Mouse (Mus musculus) neural tube, embryonic 11.5 days (tissue): Measurements from ENCODE around the gene Brpf1. TPM values are rescaled to one million over a fixed set of nuclear protein-coding genes. Genes with fewer than 3 reads are reported as not detected.
"Not testable (repeated sequence)": the region's sequence is repeated elsewhere in the genome, so short reads cannot be mapped to it uniquely, and the experiment has no call there.

Experiments
- ATAC-seq: fragments of 200-750 bp; cut with Nextera tagmentation; 2 replicates; pipeline ENCODE4 v1.8.0; 2017; ENCODE audit warnings: moderate number of reproducible peaks, mild to moderate bottlenecking, moderate TSS enrichment, moderate library complexity; ENCODE audit not compliant: insufficient read depth, low FRiP score, low TSS enrichment
- DNase-seq: peaks from one replicate; pipeline ENCODE4 v3.0.0-alpha.2; 2015; ENCODE audit warnings: low spot score
- H3K27ac ChIP-seq: fragments of 300-500 bp; sonication (generic); 2 replicates; pipeline ENCODE4 v1.5.1; 2014; ENCODE audit warnings: low read depth, mild to moderate bottlenecking, low read length
- H3K27me3 ChIP-seq: fragments of 300-500 bp; sonication (generic); 2 replicates; pipeline ENCODE4 v1.6.1; 2014; ENCODE audit warnings: mild to moderate bottlenecking, low read length, mixed read lengths; ENCODE audit not compliant: control insufficient read depth, insufficient read depth
- H3K36me3 ChIP-seq: fragments of 300-500 bp; sonication (generic); 2 replicates; pipeline ENCODE4 v1.6.1; 2014; ENCODE audit warnings: mild to moderate bottlenecking, low read length, moderate library complexity, mixed read lengths; ENCODE audit not compliant: control insufficient read depth, insufficient read depth
- H3K4me1 ChIP-seq: fragments of 300-500 bp; sonication (generic); 2 replicates; pipeline ENCODE4 v1.6.1; 2014; ENCODE audit warnings: low read length, mixed read lengths; ENCODE audit not compliant: control insufficient read depth, insufficient read depth
- H3K4me2 ChIP-seq: fragments of 300-500 bp; sonication (generic); 2 replicates; pipeline ENCODE4 v1.6.1; 2014; ENCODE audit warnings: low read depth, mild to moderate bottlenecking, moderate library complexity
- H3K4me3 ChIP-seq: fragments of 300-500 bp; sonication (generic); 2 replicates; pipeline ENCODE4 v1.5.1; 2014; ENCODE audit warnings: low read depth, low read length
- H3K9ac ChIP-seq: fragments of 300-500 bp; sonication (generic); 2 replicates; pipeline ENCODE4 v1.6.1; 2014; ENCODE audit warnings: mild to moderate bottlenecking, low read length
- H3K9me3 ChIP-seq: fragments of 300-500 bp; sonication (generic); 2 replicates; pipeline ENCODE4 v1.6.1; 2016; ENCODE audit warnings: low read length; ENCODE audit not compliant: control insufficient read depth
- WGBS: fragments of 180-500 bp; shearing (Covaris S2); extraction: QIAGEN DNeasy Blood & Tissue Kit; methylation state at CpG from one replicate; pipeline ENCODE4 v1.1.7; 2014; 5-methylcytosine and 5-hydroxymethylcytosine counted together
- polyA plus RNA-seq: library from polyadenylated mRNA; unstranded; fragments of >200 nt; fragmentation: Nextera tagmentation; extraction: Ambion mirVana; gene quantifications from 2 replicates; pipeline ENCODE4 v1.2.1, GENCODE M21; 2014

Brpf1 gene
- polyA plus RNA-seq, 1 experiment from 2014 or later: 28.4 TPM

DNA sequence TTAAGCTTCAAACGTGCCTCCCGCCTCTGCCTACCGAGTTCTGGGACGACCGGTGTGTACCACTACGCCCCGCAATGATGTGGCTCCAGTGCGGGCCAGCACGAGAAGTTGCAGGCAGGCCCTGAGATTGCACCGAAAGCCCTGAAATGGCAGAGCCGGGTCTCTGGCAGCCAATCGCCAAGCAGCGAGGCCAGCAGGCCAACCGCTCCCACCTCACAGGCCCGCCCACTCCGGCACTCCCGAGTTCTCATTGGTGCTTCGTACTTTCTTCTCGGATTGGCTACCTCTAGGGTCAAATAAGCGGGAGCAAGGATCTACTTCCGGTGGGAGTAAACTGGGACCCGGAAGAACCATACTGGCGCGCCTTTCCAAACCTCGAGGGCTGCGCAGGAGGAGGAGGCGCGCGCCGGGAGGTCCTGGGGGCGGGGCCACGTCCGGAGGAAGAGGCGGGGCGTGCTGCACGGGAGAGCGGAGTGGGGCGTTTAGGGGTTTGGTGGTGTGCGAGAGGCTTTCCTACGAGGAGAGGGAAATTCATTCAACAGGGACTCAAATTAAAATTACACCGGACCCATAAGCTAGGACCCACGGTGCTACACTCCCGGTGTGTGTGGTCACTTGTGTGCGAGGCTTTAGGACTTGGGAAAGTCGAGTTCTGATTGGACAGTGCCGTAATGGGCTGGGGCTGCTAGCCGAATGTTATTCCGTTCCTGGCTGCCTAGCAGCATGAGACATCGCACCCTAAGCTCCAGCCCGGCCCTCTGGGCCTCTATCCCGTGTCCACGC is 19.8 kb downstream of the Brpf1 start, which contains the start of gene Ogg1:
Gene Ogg1 (plus strand): TSS at position 440 of the 783 bp plus-strand sequence.
- DNase-seq (peak; percentile 97), ATAC-seq (peak; percentile 98)
- peak within 1 kb of the TSS; percentile 89 for H3K4me2 ChIP-seq
- H3K4me1 ChIP-seq: peaks cover 3% of the 10 kb centered on the region
- H3K36me3 ChIP-seq: peaks cover 15% of the 10 kb centered on the region
- H3K9ac ChIP-seq: peak within 1 kb of the TSS; percentile 82
- WGBS: under 1% methylated on average over 52 of the region's 52 CpGs
- H3K27me3 ChIP-seq: no peaks in the 10 kb centered on the region
- H3K27ac ChIP-seq: peak within 1 kb of the TSS; percentile 85
- H3K4me3 ChIP-seq: peak within 1 kb of the TSS; percentile 58
- no peaks in the 10 kb centered on the region for H3K9me3 ChIP-seq

DNA sequence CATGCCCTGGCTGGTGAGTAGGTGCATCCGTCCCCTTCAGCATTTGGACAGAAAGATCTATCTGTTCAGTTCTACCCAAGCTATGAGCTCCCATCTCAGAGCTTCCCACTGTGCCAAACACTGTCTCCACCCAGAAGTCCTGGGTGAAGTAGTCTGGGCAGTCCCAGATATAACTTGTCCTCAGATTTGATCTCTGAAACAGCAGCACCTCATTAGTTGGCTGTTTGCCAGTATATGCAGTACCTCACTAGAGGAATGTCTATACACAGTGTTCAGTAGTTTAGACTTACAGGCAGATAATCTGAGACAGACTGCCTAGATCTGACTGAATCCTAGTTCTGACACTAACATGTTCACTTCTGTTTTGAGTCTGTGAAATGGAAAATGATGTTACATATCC is 22.5 kb downstream of the Brpf1 start:
- Histone ChIP-seq H3K27ac (no peak overlapping the region), H3K4me2 (no peak overlapping the region), H3K4me1 (peaks cover 3% of the 10 kb centered on the region), H3K9me3 (no peaks in the 10 kb centered on the region), H3K27me3 (no peaks in the 10 kb centered on the region), H3K36me3 (0 out of 2 replicates have a peak, but pooled peaks cover 4% of the 10 kb centered on the region), H3K9ac (no peak overlapping the region), H3K4me3 (no peak overlapping the region)
- 96% methylated on average over 1 of the region's 1 CpGs for WGBS
- DNase-seq (no peak), ATAC-seq (no peak)

DNA sequence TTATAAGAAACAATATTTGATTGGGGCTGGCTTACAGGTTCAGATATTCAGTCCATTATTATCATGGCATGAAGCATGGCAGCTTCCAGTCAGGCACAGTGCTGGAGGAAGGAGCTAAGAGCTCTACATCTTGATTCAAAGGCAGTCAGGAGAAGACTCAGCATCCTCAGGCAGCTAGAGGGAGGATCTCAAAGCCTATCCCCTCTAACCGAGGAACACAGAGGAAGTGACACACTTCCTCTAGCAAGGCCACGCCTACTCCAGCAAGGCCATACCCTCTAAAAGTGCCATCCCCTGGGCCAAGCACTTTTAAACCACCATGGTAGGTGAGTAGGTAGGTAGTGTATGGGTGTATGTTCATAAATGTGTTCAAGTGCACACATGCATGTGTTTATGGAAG is 23.6 kb downstream of the Brpf1 start:
- Histone ChIP-seq H3K27ac (no peak overlapping the region), H3K36me3 (peaks cover 7% of the 10 kb centered on the region; the same call in 1 of the 2 replicates), H3K4me1 (peaks cover 3% of the 10 kb centered on the region), H3K9me3 (no peaks in the 10 kb centered on the region), H3K4me3 (no peak overlapping the region), H3K9ac (no peak overlapping the region), H3K27me3 (no peaks in the 10 kb centered on the region), H3K4me2 (no peak overlapping the region)
- 53% methylated on average over 2 of the region's 2 CpGs for WGBS
- no peak for ATAC-seq
- DNase-seq: no peak

DNA sequence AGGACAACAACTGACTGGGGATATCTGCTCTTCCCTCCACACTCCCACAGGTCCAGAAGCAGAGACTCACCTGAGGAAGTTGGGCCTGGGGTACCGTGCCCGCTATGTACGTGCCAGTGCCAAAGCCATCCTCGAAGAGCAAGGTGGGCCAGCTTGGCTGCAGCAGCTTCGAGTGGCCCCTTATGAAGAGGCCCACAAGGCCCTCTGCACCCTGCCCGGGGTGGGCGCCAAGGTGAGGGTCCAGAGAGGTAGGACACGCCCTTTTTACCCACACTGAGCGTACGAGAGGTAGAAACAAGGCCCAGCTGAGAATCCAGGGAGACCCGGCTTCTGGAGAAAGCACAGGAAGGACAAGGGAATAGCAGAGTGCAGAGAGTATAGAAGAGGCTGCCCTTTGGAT is 24.8 kb downstream of the Brpf1 start:
- Histone ChIP-seq H3K4me2 (no peak overlapping the region), H3K9ac (no peak overlapping the region), H3K9me3 (no peaks in the 10 kb centered on the region), H3K4me3 (no peak overlapping the region), H3K36me3 (peaks cover 7% of the 10 kb centered on the region; the same call in 1 of the 2 replicates), H3K27me3 (no peaks in the 10 kb centered on the region), H3K27ac (no peak overlapping the region), H3K4me1 (no peaks in the 10 kb centered on the region)
- DNase-seq (no peak), ATAC-seq (no peak)
- 94% methylated on average over 11 of the region's 11 CpGs for WGBS

DNA sequence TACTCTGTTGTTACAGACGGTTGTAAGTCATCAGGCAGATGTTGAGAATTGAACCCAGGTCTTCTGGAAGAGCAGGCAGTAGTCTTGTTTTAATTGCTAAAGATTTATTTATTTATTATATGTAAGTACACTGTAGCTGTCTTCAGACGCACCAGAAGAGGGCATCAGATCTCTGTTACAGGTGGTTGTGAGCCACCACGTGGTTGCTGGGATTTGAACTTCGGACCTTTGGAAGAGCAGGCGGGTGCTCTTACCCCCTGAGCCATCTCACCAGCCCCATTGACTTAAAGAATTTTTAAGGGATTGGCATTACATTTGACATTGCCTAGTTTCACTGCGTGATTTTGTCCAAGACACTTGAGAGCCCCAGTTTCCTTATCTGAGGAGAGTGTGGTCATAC is 25.8 kb downstream of the Brpf1 start:
- H3K36me3 ChIP-seq, DNase-seq, H3K9ac ChIP-seq, H3K4me2 ChIP-seq, H3K4me1 ChIP-seq, H3K27ac ChIP-seq, H3K27me3 ChIP-seq, ATAC-seq, H3K9me3 ChIP-seq, H3K4me3 ChIP-seq: not testable (repeated sequence)
- WGBS: 75% methylated on average over 6 of the region's 6 CpGs

DNA sequence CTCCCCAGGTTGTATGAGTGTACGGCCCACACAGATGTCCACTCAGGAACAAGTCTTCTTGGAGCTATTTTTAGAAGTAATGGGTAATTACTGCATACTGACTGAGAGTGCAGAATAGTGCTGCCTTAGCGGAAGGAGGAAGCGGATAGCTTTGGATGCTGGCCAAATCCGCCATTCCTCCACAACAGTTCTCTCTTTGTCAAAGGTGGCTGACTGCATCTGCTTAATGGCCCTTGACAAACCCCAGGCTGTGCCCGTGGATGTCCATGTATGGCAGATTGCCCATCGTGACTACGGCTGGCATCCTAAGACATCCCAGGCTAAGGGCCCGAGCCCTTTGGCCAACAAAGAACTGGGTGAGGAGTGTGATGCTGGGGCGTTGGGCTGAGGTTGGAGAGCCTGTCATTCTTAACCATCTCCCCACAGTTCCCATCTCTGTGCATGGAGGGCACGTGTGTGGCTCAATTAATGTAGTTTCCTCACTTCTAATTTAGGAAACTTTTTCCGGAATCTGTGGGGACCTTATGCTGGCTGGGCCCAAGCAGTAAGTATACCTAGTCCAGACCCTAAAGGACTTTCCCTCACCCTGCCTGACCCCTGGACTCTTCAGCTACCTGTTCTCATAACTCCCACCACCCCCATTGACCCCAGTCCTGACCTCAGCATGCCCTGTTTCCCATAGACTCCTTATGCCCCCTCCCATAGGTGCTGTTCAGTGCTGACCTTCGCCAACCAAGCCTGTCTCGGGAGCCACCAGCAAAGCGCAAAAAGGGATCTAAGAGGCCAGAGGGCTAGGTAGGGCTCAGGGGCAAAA is 26.4 kb downstream of the Brpf1 start:
- Histone ChIP-seq H3K4me3 (no peak overlapping the region), H3K9me3 (no peaks in the 10 kb centered on the region), H3K4me1 (no peaks in the 10 kb centered on the region), H3K9ac (no peak overlapping the region), H3K36me3 (peaks cover 7% of the 10 kb centered on the region; the same call in 1 of the 2 replicates), H3K27me3 (no peaks in the 10 kb centered on the region), H3K27ac (no peak overlapping the region), H3K4me2 (no peak overlapping the region)
- ATAC-seq (peak; percentile 31; the same call in 1 of the 2 replicates), DNase-seq (peak; percentile 44)
- 86% methylated on average over 14 of the region's 14 CpGs for whole genome bisulfite sequencing

DNA sequence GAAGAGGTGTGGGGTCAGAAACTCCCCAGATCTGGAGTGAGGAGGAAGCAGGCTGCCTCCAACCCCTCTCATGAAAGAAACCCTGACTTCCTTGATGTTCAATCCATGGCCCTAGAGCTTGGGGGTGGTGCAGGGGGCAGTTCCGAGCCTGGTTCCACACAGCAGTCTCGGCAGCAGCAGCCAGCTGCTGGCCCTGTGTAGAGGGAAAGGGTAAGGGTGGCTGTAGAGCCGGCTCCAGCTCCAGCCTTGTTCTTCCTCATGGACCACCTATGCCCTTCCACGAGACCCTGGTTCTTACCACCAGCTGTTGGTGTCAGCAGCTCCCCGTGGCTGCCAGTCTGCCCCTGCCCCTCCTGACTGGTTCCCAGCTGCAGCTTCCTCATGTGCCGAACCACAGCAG is 27.3 kb downstream of the Brpf1 start:
- H3K36me3 ChIP-seq: peaks cover 7% of the 10 kb centered on the region; the same call in 1 of the 2 replicates
- 79% methylated on average over 6 of the region's 6 CpGs for WGBS
- H3K27ac ChIP-seq: no peak overlapping the region
- H3K4me2 ChIP-seq: no peak overlapping the region
- H3K4me1 ChIP-seq: no peaks in the 10 kb centered on the region
- no peak for DNase-seq
- no peak overlapping the region for H3K9ac ChIP-seq
- no peak overlapping the region for H3K4me3 ChIP-seq
- H3K9me3 ChIP-seq: no peaks in the 10 kb centered on the region
- H3K27me3 ChIP-seq: no peaks in the 10 kb centered on the region
- no peak for ATAC-seq

DNA sequence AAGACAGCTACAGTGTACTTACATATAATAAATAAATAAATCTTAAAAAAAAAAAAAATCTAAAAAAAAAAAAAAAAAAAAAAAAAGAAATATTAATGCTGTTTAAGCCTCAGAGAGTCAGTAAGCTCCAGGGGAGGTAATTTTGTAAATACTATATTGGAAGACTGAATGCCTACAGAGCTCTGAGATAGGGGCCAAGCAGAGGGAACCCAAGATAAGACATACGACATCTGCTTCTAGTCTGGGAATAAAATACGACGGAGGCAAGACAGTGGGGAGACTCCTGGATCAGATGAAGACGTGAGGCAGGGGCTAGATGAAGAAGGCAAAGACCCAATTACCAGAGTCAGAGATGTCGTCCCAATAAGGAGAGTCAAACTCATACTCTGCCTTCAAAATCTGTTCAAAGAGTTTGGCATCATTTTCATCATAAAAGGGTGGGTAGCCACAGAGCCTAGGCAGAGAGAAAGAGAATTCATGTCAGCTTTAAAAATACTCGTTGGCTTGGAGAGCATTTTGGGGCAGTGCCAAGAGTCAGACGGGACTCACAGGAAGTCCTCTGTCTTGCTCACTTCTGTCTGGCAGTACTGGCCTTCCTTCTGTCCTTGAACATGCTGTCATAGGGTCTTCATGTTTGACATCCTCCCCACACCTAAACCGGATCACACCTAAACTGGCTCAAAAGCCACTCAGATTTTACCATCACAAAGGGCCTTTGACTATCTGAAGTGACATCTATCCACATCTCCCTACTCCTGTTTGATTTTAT is 30.1 kb downstream of the Brpf1 start:
- no peak for ATAC-seq
- 85% methylated on average over 8 of the region's 8 CpGs for WGBS
- no peak overlapping the region for H3K9ac ChIP-seq
- H3K4me2 ChIP-seq: no peak overlapping the region
- no peak overlapping the region for H3K27ac ChIP-seq
- no peak overlapping the region for H3K4me3 ChIP-seq
- no peak for DNase-seq
- H3K9me3 ChIP-seq: no peaks in the 10 kb centered on the region
- 0 out of 2 replicates have a peak, but pooled peaks cover 2% of the 10 kb centered on the region for H3K4me1 ChIP-seq
- peaks cover 7% of the 10 kb centered on the region; the same call in 1 of the 2 replicates for H3K36me3 ChIP-seq
- H3K27me3 ChIP-seq: no peaks in the 10 kb centered on the region
